Mouse (Mus musculus): ENCODE data around the gene Pip5k1c. TPM values are rescaled to one million over a fixed set of nuclear protein-coding genes. Genes with fewer than 3 reads are reported as not detected.
A peak's percentile ranks its signal among the peaks of the same experiment; 100 is the strongest.

The Pip5k1c gene
- polyA plus RNA-seq, 1 experiment from 2014 or later, result 70.1 TPM

DNA sequence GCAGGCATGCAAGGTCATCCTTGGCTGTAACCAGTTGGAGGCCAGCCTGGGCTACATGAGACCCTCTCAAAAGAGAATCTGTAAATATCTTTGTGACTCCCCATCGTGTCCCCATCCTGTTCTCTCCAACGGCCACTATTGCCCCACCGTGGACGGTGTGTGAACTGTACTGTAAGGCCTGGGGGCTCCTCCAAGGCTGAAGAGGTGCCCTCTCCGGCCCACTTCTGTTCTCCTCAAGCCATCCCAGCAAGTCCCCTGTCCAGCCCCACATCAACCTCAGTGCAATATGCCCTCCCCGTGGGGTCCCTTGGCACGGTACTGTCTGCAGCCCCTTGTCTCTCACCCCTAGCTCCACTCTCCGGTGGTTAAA, 26.6 kb downstream of the Pip5k1c start:
- Histone ChIP-seq H3K4me3 (peak overlapping the region; percentile 84), H3K36me3 (peaks cover 58% of the 10 kb centered on the region), H3K9me3 (no peaks in the 10 kb centered on the region), H3K4me1 (peaks cover 35% of the 10 kb centered on the region), H3K4me2 (replicated peaks) (peak overlapping the region; percentile 61), H3K27me3 (no peaks in the 10 kb centered on the region), H3K9ac (peak overlapping the region; percentile 54), H3K27ac (peak overlapping the region; percentile 85)
- no peak for ATAC-seq (ENCODE audit: insufficient number of reproducible peaks, insufficient read depth, low FRiP score, low TSS enrichment)
- 42% methylated on average over 8 of the region's 8 CpGs for WGBS

DNA sequence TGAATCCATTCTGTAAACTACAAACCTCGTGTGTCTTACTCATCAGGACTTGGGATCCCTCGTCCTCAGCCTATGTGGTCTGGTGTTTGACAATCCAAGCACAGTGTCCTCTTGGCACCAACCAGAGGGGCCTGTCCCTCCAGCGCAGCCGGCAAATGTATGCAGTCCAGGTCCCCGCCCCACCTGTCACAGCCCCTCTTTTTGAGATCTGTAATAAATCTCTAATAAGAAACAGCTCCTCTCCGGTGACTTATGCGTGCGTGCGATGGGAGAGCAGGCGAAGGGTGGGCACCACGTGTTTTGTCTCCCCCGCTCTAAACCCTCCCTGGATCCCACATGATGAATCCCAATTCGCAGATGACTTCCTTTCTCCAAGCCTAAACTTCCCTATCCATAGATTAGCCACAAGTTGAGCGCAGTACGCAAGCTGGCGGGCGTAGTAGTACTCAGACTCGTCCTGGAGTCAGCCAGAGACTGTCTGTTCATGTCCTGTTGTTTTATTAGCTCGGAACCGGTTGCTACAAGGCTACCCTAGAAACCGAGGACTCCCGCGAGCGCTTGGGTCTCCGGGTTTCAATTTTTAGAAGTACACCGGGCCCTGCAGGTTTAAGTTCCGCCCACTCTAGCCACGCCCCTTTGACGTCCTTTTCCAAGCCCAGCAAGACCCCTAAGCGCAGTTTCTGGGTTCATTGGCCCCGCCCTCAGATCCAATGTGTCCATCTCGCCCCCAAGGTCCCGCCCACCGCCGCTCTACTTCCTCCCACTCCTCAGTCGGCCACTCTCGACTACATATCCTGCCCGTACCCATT, 27.2 kb downstream of the Pip5k1c start:
- Histone ChIP-seq H3K4me2 (replicated peaks) (peak overlapping the region; percentile 61), H3K9me3 (no peaks in the 10 kb centered on the region), H3K27me3 (no peaks in the 10 kb centered on the region), H3K36me3 (peaks cover 58% of the 10 kb centered on the region), H3K27ac (peak overlapping the region; percentile 85), H3K4me1 (peaks cover 35% of the 10 kb centered on the region), H3K9ac (peak overlapping the region; percentile 54), H3K4me3 (peak overlapping the region; percentile 84)
- 1% methylated on average over 38 of the region's 38 CpGs for WGBS
- ATAC-seq (ENCODE audit: insufficient number of reproducible peaks, insufficient read depth, low FRiP score, low TSS enrichment), result peak; percentile 23

DNA sequence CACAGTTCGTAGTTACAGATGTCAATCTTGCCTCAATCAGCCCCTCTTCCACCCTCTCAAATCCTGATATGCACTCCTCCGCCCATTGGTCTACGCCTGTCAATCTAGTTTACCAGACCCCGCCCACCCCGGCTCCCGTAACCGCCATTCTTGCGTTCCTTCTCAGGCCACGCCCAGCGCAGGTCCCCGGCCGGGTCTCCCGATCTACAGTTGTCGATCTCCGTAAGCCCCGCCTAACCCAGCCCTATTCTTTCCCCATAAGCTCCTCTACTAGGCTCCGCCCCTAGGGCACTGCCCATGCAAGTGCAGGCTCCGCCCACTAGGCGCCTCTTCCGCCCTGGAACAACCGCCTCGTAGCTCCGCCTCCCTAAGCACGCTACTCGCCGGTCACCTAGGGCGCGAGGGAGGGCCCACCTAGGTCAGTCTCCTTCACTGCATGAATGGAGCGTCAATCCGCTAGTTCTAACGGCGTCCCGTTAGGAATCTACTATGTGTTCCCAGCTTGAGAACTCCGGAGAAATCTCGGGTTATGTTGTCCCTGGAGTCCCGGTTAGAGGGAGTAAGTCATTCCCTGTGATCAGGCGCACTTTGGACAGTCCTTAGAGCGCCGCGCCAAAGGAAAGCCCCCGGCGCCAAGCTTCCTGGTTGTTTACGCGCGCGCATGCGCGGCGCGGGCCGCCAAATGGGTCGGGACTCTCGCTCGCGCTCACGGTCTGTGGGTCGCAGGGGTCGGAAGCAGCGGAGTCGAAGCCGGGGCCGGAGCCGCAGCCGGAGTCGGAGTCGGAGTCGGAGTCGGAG, 28.0 kb downstream of the Pip5k1c start, which contains the start of gene Cactin:
Cactin (plus strand) TSS at position 554 of the 798 bp plus-strand sequence.
- peak within 1 kb of the TSS; percentile 85 for H3K27ac ChIP-seq
- ATAC-seq (ENCODE audit: insufficient number of reproducible peaks, insufficient read depth, low FRiP score, low TSS enrichment), result peak; percentile 87
- under 1% methylated on average over 68 of the region's 68 CpGs for whole genome bisulfite sequencing
- peak within 1 kb of the TSS; percentile 82 for H3K9ac ChIP-seq
- H3K4me1 ChIP-seq, result peaks cover 35% of the 10 kb centered on the region
- peak within 1 kb of the TSS; percentile 84 for H3K4me3 ChIP-seq
- H3K4me2 ChIP-seq (replicated peaks), result peak within 1 kb of the TSS; percentile 82
- no peaks in the 10 kb centered on the region for H3K27me3 ChIP-seq
- H3K9me3 ChIP-seq, result no peaks in the 10 kb centered on the region
- H3K36me3 ChIP-seq, result peaks cover 58% of the 10 kb centered on the region

DNA sequence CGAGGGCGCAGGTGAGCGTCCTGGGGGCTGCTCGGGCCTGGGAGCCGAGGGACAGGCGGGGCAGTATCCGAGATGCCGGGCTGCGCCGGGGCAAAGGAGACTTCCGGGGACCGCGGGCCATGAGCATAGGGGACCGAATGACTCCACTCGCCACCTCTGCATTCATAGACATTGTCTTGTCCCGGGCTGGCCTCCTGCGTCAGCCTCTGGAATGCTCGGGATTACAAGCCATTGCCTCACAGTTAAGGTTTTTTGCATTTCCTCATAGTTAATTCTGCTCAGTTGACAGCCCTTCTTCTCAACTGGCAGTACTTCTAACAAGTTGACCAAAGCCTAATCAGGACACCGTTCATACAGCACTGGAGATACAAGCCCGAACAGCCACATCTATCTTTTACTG, 28.7 kb downstream of the Pip5k1c start:
- Histone ChIP-seq H3K27ac (peak overlapping the region; percentile 71), H3K4me2 (replicated peaks) (peak overlapping the region; percentile 82), H3K36me3 (peaks cover 59% of the 10 kb centered on the region), H3K9ac (peak overlapping the region; percentile 82), H3K27me3 (no peaks in the 10 kb centered on the region), H3K4me1 (peaks cover 34% of the 10 kb centered on the region), H3K9me3 (no peaks in the 10 kb centered on the region), H3K4me3 (peak overlapping the region; percentile 84)
- ATAC-seq (ENCODE audit: insufficient number of reproducible peaks, insufficient read depth, low FRiP score, low TSS enrichment), result no peak
- 4% methylated on average over 20 of the region's 20 CpGs for WGBS

DNA sequence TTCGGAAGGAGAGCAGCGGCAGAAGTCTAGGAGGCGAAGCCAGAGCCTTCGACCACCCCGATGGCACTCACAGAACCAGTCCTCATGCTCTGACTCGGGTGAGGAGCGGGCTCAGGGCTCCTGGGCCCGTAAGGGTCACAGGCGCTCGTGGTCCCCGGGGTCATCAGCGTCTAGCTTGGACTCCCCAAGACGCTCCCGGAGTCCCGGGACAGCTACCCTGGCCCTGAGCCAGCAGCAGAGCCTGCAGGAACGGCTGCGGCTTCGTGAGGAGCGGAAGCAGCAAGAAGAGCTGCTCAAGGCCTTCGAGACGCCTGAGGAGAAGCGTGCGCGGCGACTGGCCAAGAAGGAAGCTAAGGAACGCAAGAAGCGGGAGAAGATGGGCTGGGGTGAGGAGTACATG, 29.7 kb downstream of the Pip5k1c start:
- Histone ChIP-seq H3K27me3 (no peaks in the 10 kb centered on the region), H3K27ac (no peak overlapping the region), H3K4me1 (peaks cover 24% of the 10 kb centered on the region), H3K36me3 (peaks cover 67% of the 10 kb centered on the region), H3K4me2 (replicated peaks) (peak overlapping the region; percentile 82), H3K9ac (no peak overlapping the region), H3K4me3 (0 out of 2 replicates have a peak overlapping the region, but pooled peaks have one; percentile 84), H3K9me3 (no peaks in the 10 kb centered on the region)
- no peak for ATAC-seq (ENCODE audit: insufficient number of reproducible peaks, insufficient read depth, low FRiP score, low TSS enrichment)
- WGBS, result 96% methylated on average over 27 of the region's 27 CpGs

DNA sequence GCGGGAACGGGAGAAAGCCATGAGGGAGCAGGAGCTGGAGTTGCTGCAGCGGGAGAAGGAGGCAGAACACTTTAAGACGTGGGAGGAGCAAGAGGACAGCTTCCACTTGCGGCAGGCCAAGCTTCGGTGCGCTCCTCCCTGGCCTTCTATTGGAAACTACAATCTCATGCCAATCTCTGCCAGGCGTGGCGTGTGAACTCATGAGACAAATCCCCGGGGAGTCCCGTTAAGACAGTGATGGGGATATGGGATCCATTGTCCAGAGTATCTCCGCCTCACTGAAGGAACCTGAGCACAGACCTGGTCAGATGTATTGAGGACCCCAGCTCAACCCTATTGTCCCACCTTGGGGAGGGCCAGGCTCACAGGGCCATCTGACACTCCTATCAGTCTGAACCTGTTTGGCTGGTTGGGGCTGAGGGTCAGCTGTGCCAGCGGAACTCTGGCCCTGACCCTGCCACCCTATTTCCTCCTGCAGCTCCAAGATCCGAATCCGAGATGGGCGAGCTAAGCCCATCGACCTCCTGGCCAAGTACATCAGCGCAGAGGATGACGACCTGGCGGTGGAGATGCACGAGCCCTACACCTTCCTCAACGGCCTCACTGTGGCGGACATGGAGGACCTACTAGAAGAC, 30.5 kb downstream of the Pip5k1c start:
- Histone ChIP-seq H3K9me3 (no peaks in the 10 kb centered on the region), H3K4me1 (peaks cover 27% of the 10 kb centered on the region), H3K36me3 (peaks cover 62% of the 10 kb centered on the region), H3K4me2 (replicated peaks) (no peak overlapping the region), H3K9ac (no peak overlapping the region), H3K27ac (no peak overlapping the region), H3K4me3 (no peak overlapping the region), H3K27me3 (no peaks in the 10 kb centered on the region)
- ATAC-seq (ENCODE audit: insufficient number of reproducible peaks, insufficient read depth, low FRiP score, low TSS enrichment), result no peak
- 92% methylated on average over 23 of the region's 23 CpGs for WGBS

DNA sequence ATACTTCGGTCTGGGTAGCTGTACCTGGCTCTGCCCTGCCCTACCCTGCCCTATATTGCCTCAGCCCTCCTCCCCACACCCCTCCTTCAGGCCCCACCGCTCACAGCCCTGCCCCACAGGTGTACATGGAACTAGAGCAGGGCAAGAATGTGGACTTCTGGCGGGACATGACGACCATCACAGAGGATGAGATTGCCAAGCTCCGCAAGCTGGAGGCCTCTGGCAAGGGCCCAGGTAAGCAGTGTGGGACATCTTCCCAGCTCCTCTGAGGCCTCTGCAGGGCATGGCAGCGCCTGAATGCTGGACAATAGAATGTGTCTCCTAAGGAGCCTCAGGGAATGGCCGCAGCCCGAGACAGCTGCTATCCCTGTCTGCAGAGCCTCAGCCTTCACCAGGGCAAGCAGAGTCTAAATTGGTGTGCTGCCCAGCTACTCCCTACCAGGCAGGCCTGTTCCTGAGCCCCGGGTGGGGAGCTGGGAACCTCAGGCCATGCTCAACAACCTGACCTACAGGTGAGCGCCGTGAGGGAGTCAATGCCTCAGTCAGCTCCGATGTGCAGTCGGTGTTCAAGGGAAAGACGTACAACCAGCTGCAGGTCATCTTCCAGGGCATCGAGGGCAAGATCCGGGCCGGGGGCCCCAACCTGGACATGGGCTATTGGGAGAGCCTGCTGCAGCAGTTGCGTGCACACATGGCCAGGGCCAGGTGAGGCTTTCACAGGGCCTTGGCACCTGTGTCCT, 31.2 kb downstream of the Pip5k1c start:
- no peak overlapping the region for H3K27ac ChIP-seq
- no peak for ATAC-seq (ENCODE audit: insufficient number of reproducible peaks, insufficient read depth, low FRiP score, low TSS enrichment)
- H3K4me1 ChIP-seq, result peaks cover 26% of the 10 kb centered on the region
- H3K27me3 ChIP-seq, result no peaks in the 10 kb centered on the region
- H3K4me2 ChIP-seq (replicated peaks), result no peak overlapping the region
- H3K36me3 ChIP-seq, result peaks cover 55% of the 10 kb centered on the region
- H3K4me3 ChIP-seq, result no peak overlapping the region
- no peak overlapping the region for H3K9ac ChIP-seq
- WGBS, result 96% methylated on average over 18 of the region's 18 CpGs
- H3K9me3 ChIP-seq, result no peaks in the 10 kb centered on the region

DNA sequence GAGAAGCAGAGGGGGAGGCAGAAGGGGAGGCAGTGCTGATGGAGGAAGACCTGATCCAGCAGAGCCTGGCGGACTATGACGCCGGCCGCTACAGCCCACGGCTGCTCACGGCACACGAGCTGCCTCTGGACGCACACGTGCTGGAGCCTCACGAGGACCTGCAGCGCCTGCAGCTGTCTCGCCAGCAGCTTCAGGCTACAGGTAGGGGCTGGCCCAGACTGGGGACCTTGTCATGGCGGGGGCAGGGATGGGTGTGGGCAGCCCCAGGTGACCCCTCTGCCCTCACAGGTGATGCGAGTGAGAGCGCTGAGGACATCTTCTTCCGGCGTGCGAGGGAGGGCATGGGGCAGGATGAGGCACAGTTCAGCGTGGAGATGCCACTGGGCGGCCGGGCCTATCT, 32.4 kb downstream of the Pip5k1c start:
- Histone ChIP-seq H3K9ac (no peak overlapping the region), H3K4me1 (peaks cover 25% of the 10 kb centered on the region), H3K36me3 (peaks cover 55% of the 10 kb centered on the region), H3K27me3 (no peaks in the 10 kb centered on the region), H3K27ac (no peak overlapping the region), H3K4me2 (replicated peaks) (no peak overlapping the region), H3K4me3 (no peak overlapping the region), H3K9me3 (no peaks in the 10 kb centered on the region)
- ATAC-seq (ENCODE audit: insufficient number of reproducible peaks, insufficient read depth, low FRiP score, low TSS enrichment), result no peak
- WGBS, result 93% methylated on average over 21 of the region's 21 CpGs

DNA sequence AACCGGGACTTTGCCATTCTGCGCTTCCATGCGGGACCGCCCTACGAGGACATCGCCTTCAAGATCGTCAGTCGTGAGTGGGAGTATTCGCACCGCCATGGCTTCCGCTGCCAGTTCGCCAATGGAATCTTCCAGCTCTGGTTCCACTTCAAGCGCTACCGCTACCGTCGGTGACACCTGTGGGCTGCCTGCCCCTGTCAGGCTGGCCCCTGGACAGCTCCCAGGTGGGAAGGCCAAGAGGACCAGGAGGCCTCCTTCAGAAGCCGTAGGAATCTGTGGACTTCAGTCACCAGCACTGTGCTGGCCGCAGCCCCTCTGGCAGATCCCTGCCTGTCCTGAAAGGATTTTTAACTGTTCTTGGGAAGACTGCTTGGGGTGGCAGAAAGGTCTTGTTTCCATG, 33.0 kb downstream of the Pip5k1c start:
- ATAC-seq (ENCODE audit: insufficient number of reproducible peaks, insufficient read depth, low FRiP score, low TSS enrichment), result no peak
- peak overlapping the region; percentile 30; the same call in 1 of the 2 replicates for H3K27ac ChIP-seq
- H3K9me3 ChIP-seq, result no peaks in the 10 kb centered on the region
- H3K36me3 ChIP-seq, result peaks cover 55% of the 10 kb centered on the region
- no peak overlapping the region for H3K9ac ChIP-seq
- WGBS, result 94% methylated on average over 18 of the region's 18 CpGs
- no peaks in the 10 kb centered on the region for H3K27me3 ChIP-seq
- no peak overlapping the region for H3K4me2 ChIP-seq (replicated peaks)
- H3K4me3 ChIP-seq, result no peak overlapping the region
- peaks cover 25% of the 10 kb centered on the region for H3K4me1 ChIP-seq

DNA sequence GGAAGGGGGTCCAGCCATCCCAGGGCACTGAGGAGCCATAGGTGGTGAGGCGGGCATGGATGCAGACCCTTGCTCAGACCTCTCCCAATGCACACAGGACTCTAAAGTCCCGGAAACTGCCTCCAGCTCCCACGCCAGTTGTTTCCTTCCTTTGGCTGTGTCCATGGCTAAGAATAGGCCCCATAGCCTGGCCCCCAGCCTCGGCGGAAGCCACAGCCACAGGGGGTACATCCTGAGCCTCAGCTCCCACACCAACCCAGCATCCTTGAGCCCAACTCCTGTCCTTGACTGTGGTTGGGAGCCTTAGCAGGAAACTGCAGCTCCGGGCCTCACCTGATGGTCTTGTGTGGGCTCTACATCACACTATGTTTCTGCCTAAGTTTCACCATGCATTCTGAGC, 34.1 kb downstream of the Pip5k1c start:
- Histone ChIP-seq H3K4me2 (replicated peaks) (no peak overlapping the region), H3K36me3 (peaks cover 55% of the 10 kb centered on the region), H3K9ac (peak overlapping the region; percentile 12; the same call in 1 of the 2 replicates), H3K4me1 (peaks cover 22% of the 10 kb centered on the region), H3K9me3 (no peaks in the 10 kb centered on the region), H3K27ac (no peak overlapping the region), H3K27me3 (peaks cover 5% of the 10 kb centered on the region; the same call in 1 of the 2 replicates), H3K4me3 (no peak overlapping the region)
- ATAC-seq (ENCODE audit: insufficient number of reproducible peaks, insufficient read depth, low FRiP score, low TSS enrichment), result no peak
- 75% methylated on average over 6 of the region's 6 CpGs for WGBS

DNA sequence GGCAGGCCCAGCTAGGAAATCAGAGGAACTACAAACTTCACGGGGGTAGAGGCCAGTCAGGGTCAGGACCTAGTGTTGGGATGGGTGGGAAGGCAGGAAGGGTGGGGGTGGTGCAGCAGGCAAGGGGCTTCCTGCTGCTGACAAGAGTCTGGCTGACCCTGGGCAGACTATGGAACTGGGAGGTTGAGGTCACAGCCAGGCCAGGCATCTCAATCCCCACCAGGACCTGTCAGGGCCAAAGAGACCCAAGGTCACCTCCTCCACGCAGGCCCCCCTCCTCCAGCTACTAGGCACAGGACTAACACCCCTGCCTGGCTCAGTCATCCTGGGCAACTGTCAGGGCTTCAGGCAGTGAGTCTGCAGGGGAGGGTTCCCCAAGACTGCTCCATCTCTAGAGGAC, 35.2 kb downstream of the Pip5k1c start:
- no peaks in the 10 kb centered on the region for H3K9me3 ChIP-seq
- H3K27ac ChIP-seq, result peak overlapping the region; percentile 36; the same call in 1 of the 2 replicates
- H3K4me3 ChIP-seq, result no peak overlapping the region
- peaks cover 19% of the 10 kb centered on the region for H3K4me1 ChIP-seq
- 29% methylated on average over 2 of the region's 2 CpGs for WGBS
- peaks cover 47% of the 10 kb centered on the region for H3K36me3 ChIP-seq
- H3K27me3 ChIP-seq, result peaks cover 16% of the 10 kb centered on the region
- H3K4me2 ChIP-seq (replicated peaks), result no peak overlapping the region
- H3K9ac ChIP-seq, result no peak overlapping the region
- ATAC-seq (ENCODE audit: insufficient number of reproducible peaks, insufficient read depth, low FRiP score, low TSS enrichment), result no peak
